Mouse (Mus musculus) urinary bladder, postnatal 10 days (tissue): ENCODE measurements around the gene 4933406M09Rik.

Experiments used
- DNase-seq: peaks from one replicate; pipeline ENCODE4 v3.0.0; 2022; ENCODE audit warnings: low spot score

Gene 4933406M09Rik

GRCm38 (mm10) chr1:134381795-134382625, 3.7 kb upstream of the 4933406M09Rik start:
- no peak for DNase-seq

- DNase-seq, result no peak
Observed at GRCm38 (mm10) chr1:134384581-134384980, 1.2 kb upstream of the 4933406M09Rik start.

DNA sequence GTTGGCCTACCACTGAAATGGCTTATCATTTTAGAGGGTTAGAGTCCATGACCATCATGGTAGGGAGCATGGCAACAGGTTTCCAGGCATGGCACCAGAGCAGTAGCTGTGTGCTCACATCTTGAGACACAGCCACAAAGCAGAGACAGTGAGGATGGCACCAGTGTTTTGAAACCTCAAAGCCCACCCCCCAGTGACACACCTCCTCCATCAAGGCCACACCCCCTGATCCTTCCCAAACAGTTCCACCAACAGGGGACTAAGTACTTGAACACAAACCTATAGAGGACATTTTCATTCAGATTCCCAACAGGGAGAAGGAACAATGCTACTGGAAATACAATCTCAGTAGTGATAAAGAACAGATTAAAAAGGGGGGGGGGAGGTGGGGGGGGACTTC, 564 bp upstream of the 4933406M09Rik start:
- DNase-seq, result no peak

- DNase-seq, result no peak
Observed at GRCm38 (mm10) chr1:134393827-134394226, 8.1 kb downstream of the 4933406M09Rik start.

- DNase-seq, result no peak
Observed at GRCm38 (mm10) chr1:134398210-134398609, 12.5 kb downstream of the 4933406M09Rik start.

DNA sequence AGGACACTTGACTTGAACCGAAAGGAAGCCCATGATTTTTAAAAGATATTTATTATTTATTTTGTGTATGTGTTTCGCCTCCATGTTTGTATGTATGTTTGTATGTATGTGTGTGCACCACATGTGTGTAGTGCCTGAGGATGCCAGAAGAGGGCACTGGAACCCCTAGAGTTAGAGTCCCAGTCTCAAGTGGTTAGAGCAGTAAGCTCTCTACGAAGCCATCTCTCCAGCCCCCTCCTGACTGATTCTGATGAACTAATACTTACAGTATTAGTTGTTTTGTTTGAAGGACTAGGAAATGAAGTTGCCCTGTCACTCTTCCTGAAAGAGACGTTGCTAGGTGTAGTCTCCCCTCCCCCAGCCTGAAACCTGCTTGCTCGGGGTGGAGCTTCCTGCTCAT, 14.0 kb downstream of the 4933406M09Rik start:
- no peak for DNase-seq

DNA sequence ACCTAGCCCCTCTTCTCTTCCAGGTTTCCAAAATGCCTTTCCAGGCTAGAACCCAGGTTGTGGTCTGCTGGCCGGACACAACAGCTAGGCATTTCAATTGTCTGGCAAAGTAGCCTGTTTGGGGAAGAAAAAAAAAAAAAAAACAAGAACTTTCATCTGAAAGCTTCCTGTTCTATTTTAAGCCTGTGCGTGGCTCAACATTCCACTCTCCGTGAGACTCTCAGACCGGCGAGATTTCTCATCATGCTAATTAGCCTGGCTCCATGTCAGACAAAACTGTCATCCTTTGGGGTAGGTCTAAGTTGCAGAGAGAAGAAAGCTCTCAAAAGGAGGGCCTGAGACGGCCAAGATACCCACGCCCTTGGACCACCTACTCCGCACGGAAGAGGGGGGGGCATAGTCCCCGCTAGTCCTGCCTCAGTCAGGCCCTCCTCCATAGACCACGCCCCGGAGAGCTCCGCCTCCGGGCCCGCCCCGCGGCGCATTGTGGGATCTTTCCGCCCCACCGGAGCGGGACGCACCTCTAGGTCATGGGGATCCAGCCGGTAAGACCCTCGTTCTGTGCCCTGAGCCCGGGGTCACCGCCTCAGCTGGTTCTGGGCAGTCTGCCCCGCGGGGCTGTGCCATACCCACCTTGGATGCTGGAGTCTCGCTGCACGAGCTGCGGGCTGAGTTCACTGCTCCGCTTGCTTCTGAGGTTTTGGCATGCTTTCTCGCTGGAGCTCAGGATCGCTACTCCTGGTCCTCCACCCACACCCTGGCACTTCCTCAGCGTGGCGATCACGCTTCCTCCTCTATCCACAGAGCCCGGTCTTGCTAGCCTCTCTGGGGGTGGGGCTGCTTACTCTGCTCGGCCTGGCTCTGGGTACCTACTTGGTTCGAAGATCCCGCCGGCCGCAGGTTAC, 20.0 kb downstream of the 4933406M09Rik start, which contains the start of gene Cyb5r1:
Gene Cyb5r1, plus strand, starts transcription at position 51 of the 905 bp plus-strand sequence.
- no peak for DNase-seq

DNA sequence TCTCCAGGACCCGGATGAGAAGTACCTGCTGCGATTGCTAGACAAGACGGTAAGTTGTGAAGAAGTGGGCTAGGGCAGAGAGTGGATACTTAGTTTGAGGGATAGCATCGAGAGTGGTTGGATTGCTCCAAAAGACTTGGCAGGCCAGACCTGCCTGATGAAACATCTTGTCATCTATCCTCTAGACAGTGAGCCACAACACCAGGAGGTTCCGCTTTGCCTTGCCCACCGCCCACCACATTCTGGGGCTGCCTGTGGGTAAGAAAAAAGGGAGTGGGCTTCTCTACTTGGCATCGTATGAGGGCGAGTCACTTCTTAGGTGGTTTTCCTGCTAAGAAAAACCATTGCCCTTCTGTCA, 20.7 kb downstream of the 4933406M09Rik start:
- no peak for DNase-seq

GRCm38 (mm10) chr1:134408080-134408479, 22.3 kb downstream of the 4933406M09Rik start:
- no peak for DNase-seq

DNA sequence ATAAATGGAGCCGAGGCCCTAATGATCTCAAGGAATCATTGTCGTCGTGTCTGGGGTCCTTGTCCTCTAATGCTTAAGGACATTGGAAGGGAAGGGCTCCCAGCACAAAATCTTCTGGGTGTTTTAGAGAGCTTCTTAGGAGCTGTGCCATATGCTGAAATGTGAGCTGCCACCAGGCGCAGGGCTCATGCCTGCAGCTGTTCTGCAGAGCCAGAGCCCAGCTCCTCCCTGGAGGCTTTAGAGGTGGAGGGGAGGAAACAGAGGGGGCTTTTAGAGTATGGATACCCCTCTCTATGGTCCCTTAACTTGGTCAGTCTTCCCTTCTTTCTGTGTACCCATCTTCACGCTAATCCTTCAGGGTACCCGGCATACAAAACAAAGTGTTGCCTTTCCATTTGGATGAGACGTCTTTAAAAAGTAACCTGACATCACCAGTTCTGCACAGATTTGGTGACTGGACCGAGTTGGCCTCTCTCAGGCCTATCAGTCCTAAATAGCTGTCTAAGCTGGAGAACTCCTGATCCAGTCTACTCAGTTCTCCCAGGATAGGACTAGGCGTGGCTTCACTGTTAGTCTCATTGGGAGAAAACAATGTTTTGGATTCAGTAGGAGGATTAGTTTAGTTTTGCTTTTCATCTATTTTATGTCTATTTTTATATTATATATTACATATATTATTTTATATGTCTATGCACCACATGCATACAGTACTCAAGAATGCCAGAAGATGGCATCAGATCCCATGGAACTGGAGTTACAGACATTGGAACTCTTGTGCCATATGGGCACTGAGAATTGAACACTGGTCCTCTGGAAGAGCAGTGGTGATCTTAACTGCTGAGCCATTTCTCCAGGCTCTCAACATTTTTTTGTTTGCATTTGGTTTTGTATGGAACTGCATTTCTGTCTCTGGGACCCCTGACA, 26.2 kb downstream of the 4933406M09Rik start:
- DNase-seq, result no peak

DNA sequence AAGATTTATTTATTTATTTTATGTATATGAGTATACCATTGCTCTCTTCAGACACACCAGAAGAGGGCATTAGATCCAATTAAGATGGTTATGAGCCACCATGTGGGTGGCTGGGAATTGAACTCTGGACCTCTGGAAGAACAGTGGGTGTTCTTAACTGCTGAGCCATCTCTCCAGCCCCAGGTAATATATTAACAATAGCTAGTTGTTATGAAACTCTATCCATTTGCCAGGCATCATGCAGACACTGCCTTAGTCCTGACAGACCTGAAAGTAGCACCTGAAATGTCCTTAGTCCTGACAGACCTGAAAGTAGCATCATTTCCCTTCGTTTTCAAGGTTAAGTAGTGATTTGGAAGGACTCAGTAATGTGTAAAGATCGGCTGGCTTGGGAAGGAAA, 28.3 kb downstream of the 4933406M09Rik start:
- no peak for DNase-seq

GRCm38 (mm10) chr1:134414501-134415167, 28.9 kb downstream of the 4933406M09Rik start:
- DNase-seq, result no peak

- DNase-seq, result peak; percentile 91
Observed at GRCm38 (mm10) chr1:134415168-134415831, 29.6 kb downstream of the 4933406M09Rik start, which contains the start of gene Adipor1. TSS of gene Adipor1 (plus strand) at chr1:134415378.

- no peak for DNase-seq
Observed at GRCm38 (mm10) chr1:134418414-134418975, 32.8 kb downstream of the 4933406M09Rik start.

DNA sequence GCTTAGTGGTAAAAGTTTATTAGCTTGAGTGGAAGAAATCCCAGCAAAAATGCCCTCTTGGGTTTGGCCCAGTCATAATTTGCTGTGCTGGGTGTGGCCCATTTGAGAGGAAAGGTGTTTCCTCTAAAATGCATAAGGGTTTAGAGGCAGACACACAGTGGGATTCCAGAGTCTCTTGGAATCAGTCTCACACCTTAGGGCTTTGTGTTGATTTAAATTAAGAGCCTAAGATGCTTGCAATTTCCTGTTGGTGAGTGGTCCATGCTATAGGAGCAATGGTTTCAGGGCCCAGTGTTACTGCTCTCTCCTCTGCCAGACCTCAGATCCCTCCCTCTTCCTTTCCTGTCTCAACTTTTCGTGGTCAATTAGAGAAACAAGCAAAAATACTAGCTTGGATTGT, 33.4 kb downstream of the 4933406M09Rik start:
- DNase-seq, result no peak

- DNase-seq, result no peak
Observed at GRCm38 (mm10) chr1:134419751-134420458, 34.2 kb downstream of the 4933406M09Rik start.

GRCm38 (mm10) chr1:134423911-134424310, 38.2 kb downstream of the 4933406M09Rik start:
- no peak for DNase-seq

DNA sequence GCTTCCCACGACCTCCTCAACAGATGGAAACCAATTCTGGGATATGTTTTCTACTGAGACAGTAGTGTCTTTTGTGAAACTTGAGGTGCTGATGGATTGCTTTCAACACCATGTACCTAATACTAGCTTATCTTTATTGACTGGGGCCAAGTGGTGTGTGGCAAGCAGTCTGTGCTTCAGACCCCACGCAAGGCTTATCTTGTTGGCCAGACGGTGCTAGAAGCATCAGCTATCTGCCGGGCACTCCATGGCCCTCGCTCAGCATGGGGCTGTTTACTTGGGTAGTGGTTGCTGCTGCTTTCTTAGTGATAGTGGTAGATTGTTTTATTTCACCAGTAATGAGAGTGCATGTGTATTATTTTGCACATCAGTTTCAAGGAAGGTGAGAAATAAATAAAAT, 40.5 kb downstream of the 4933406M09Rik start:
- DNase-seq, result no peak

GRCm38 (mm10) chr1:134433002-134433401, 47.3 kb downstream of the 4933406M09Rik start:
- DNase-seq, result no peak

- DNase-seq, result no peak
Observed at GRCm38 (mm10) chr1:134433473-134433872, 47.7 kb downstream of the 4933406M09Rik start.
